ENCODE assay signal across 8 mouse cellular contexts in the genomic region with DNA sequence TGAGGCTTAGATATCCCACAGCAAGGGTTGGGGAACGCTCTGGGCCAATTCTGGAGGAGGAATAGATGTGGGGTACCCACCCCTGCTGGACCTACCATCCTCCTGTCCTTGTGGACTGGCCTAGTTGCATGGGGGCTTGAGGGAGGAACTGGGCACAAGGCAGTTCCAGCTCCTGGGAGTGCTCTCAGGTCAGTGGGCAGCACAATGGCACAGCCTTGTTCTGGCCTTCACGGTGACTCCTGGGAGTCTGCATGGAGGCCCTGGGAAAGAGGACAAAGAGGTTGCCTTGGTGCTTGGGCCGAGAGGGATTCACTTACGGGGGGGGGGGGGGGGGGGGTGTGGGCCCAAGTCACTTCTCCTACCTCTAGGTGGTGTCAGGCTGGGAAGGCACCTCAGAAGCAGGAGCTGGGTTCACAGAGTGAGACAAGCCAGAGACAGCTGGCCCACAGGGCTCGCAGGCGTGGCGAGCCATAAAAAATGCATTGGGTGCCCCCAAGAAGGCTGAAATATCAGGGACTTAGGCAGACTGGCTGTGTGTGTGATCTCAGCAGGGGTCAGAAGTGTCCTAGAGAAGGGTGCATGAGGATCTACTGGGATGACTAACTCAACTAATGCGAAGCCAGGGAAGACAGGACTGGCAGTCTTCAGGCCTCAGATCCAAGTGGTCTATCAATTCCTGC.
DNase-seq lines count a peak whose midpoint lies in the region; ATAC-seq and TF ChIP-seq lines count a peak whose summit lies in the region.

No protein-coding gene starts in this region.

- H3K9ac ChIP-seq in heart, embryonic 12.5 days, result peak overlapping the region; percentile 82
- H3K9ac ChIP-seq in limb, embryonic 11.5 days (ENCODE audit: low read length), result peak overlapping the region; percentile 61
- peak overlapping the region; percentile 48 for H3K9ac ChIP-seq in neural tube, embryonic 12.5 days

- ATAC-seq in heart, embryonic 12.5 days (ENCODE audit: insufficient number of reproducible peaks, low FRiP score), result no peak
- ATAC-seq in limb, embryonic 11.5 days (ENCODE audit: insufficient number of reproducible peaks, low FRiP score, low TSS enrichment, low read depth), result no peak
- no peak for ATAC-seq in neural tube, embryonic 12.5 days (ENCODE audit: low FRiP score, low read depth)
- ATAC-seq in megakaryocyte-erythroid progenitor cell, adult 5-6 weeks (replicated peaks; ENCODE audit: low FRiP score, low TSS enrichment, poor library complexity, severe bottlenecking), result no peak

- H3K4me1 ChIP-seq in heart, embryonic 12.5 days (replicated peaks), result peaks cover 85% of the 10 kb centered on the region
- H3K4me1 ChIP-seq in limb, embryonic 11.5 days (ENCODE audit: control insufficient read depth, insufficient read depth, low read length), result peaks cover 76% of the 10 kb centered on the region
- peaks cover 88% of the 10 kb centered on the region for H3K4me1 ChIP-seq in neural tube, embryonic 12.5 days

- TF ChIP-seq CTCF in layer of hippocampus, adult 2 months (conservative IDR thresholded peaks at IDR 0.05), result peak; percentile 24; the same call in 1 of the 2 replicates

- peak overlapping the region; percentile 48 for H3K4me3 ChIP-seq in layer of hippocampus, adult 2 months
- H3K4me3 ChIP-seq in heart, embryonic 12.5 days, result peak overlapping the region; percentile 29
- H3K4me3 ChIP-seq in limb, embryonic 11.5 days (ENCODE audit: low read depth, low read length), result 0 out of 2 replicates have a peak overlapping the region, but pooled peaks have one; percentile 15
- H3K4me3 ChIP-seq in neural tube, embryonic 12.5 days, result 0 out of 2 replicates have a peak overlapping the region, but pooled peaks have one; percentile 2

- no peaks in the 10 kb centered on the region for H3K36me3 ChIP-seq in heart, embryonic 12.5 days
- H3K36me3 ChIP-seq in limb, embryonic 11.5 days (ENCODE audit: control insufficient read depth, insufficient read depth, low read length), result no peaks in the 10 kb centered on the region
- no peaks in the 10 kb centered on the region for H3K36me3 ChIP-seq in neural tube, embryonic 12.5 days

- no peaks in the 10 kb centered on the region for H3K27me3 ChIP-seq in heart, embryonic 12.5 days (replicated peaks)
- no peaks in the 10 kb centered on the region for H3K27me3 ChIP-seq in limb, embryonic 11.5 days (ENCODE audit: control insufficient read depth, insufficient read depth, low read length)
- H3K27me3 ChIP-seq in neural tube, embryonic 12.5 days (replicated peaks), result no peaks in the 10 kb centered on the region

- DNase-seq in layer of hippocampus, adult 2 months (ENCODE audit: low spot score in 2 of 2), result no peak
- no peak for DNase-seq in layer of hippocampus, postnatal 25 days (ENCODE audit: extremely low spot score in 1 of 2, low spot score in 1 of 2)
- DNase-seq in cerebellum, adult 18-20 months, result peak; percentile 47 to 61
- DNase-seq in limb, embryonic 11.5 days (ENCODE audit: low spot score), result peak; percentile 53
- no peak for DNase-seq in frontal cortex, postnatal 10 days (ENCODE audit: low spot score in 2 of 2)

- 32% methylated on average over 8 of the region's 8 CpGs for WGBS in heart, embryonic 12.5 days
- WGBS in limb, embryonic 11.5 days, result 13% methylated on average over 8 of the region's 8 CpGs
- 9% methylated on average over 8 of the region's 8 CpGs for WGBS in neural tube, embryonic 12.5 days

- H3K4me2 ChIP-seq in heart, embryonic 12.5 days, result peak overlapping the region; percentile 66
- peak overlapping the region; percentile 64 for H3K4me2 ChIP-seq in limb, embryonic 11.5 days (ENCODE audit: low read depth, severe bottlenecking)
- H3K4me2 ChIP-seq in neural tube, embryonic 12.5 days (replicated peaks), result peak overlapping the region; percentile 59

- H3K27ac ChIP-seq in layer of hippocampus, adult 2 months, result peak overlapping the region; percentile 100
- peak overlapping the region; percentile 100 for H3K27ac ChIP-seq in heart, embryonic 12.5 days (ENCODE audit: poor library complexity, severe bottlenecking)
- H3K27ac ChIP-seq in limb, embryonic 11.5 days (replicated peaks; ENCODE audit: low read depth, low read length), result peak overlapping the region; percentile 98
- H3K27ac ChIP-seq in neural tube, embryonic 12.5 days, result peak overlapping the region; percentile 96

- H3K9me3 ChIP-seq in heart, embryonic 12.5 days (replicated peaks), result no peaks in the 10 kb centered on the region
- no peaks in the 10 kb centered on the region for H3K9me3 ChIP-seq in limb, embryonic 11.5 days (ENCODE audit: control insufficient read depth, low read length)
- H3K9me3 ChIP-seq in neural tube, embryonic 12.5 days, result no peaks in the 10 kb centered on the region

Comparison
In these comparisons a context has a peak if more than half of its experiments do, and no peak if none do; other contexts are left out.
1. DNase-seq: peak in cerebellum, adult 18-20 months (2 of 2) and limb, embryonic 11.5 days (single experiment); none in layer of hippocampus, adult 2 months (0 of 2), layer of hippocampus, postnatal 25 days (0 of 2) and frontal cortex, postnatal 10 days (0 of 2).
2. Peak in every context shown above with its lines, with median percentiles within 50 percentile points of each other: H3K27ac ChIP-seq, H3K4me3 ChIP-seq, H3K4me2 ChIP-seq and H3K9ac ChIP-seq.